Mouse (Mus musculus) intestine, embryonic 14.5 days (tissue): ENCODE results near the gene Gpr176. TPM values are rescaled to one million over a fixed set of nuclear protein-coding genes. Genes with fewer than 3 reads are reported as not detected.

Source experiments
- ATAC-seq: fragments of 200-750 bp; cut with Nextera tagmentation; replicated peaks from 2 replicates; pipeline ENCODE4 v1.8.0; 2017; ENCODE audit warnings: low read depth, moderate number of reproducible peaks, moderate TSS enrichment, moderate library complexity; ENCODE audit not compliant: low FRiP score, low TSS enrichment
- DNase-seq: peaks from one replicate; pipeline ENCODE4 v3.0.0-alpha.2; 2018; ENCODE audit warnings: low spot score
- H3K27ac ChIP-seq: fragments of 300-500 bp; sonication (generic); 2 replicates; pipeline ENCODE4 v1.5.1; 2014; ENCODE audit warnings: low read depth, mild to moderate bottlenecking, control low read depth
- H3K27me3 ChIP-seq: fragments of 300-500 bp; sonication (generic); replicated peaks from 2 replicates; pipeline ENCODE4 v1.6.1; 2014; ENCODE audit warnings: low read length, control low read depth; ENCODE audit not compliant: control insufficient read depth, insufficient read depth
- H3K36me3 ChIP-seq: fragments of 300-500 bp; sonication (generic); 2 replicates; pipeline ENCODE4 v1.6.1; 2014; ENCODE audit warnings: low read length, control low read depth; ENCODE audit not compliant: control insufficient read depth, insufficient read depth
- H3K4me1 ChIP-seq: fragments of 300-500 bp; sonication (generic); replicated peaks from 2 replicates; pipeline ENCODE4 v1.6.1; 2014; ENCODE audit warnings: low read length, control low read depth, mixed read lengths; ENCODE audit not compliant: control insufficient read depth, insufficient read depth
- H3K4me2 ChIP-seq: fragments of 300-500 bp; sonication (generic); 2 replicates; pipeline ENCODE4 v1.6.1; 2014; ENCODE audit warnings: low read length
- H3K4me3 ChIP-seq: fragments of 300-500 bp; sonication (generic); 2 replicates; pipeline ENCODE4 v1.5.1; 2014; ENCODE audit warnings: low read depth, low read length, control low read depth, mixed read lengths
- H3K9ac ChIP-seq: fragments of 300-500 bp; sonication (generic); 2 replicates; pipeline ENCODE4 v1.6.1; 2014; ENCODE audit warnings: mild to moderate bottlenecking, low read length
- H3K9me3 ChIP-seq: fragments of 300-500 bp; sonication (generic); 2 replicates; pipeline ENCODE4 v1.6.1; 2016; ENCODE audit warnings: low read length, control low read depth; ENCODE audit not compliant: control insufficient read depth
- WGBS: fragments of 180-500 bp; shearing (Covaris S2); extraction: QIAGEN DNeasy Blood & Tissue Kit; methylation state at CpG from one replicate; pipeline ENCODE4 v1.1.7; 2014; 5-methylcytosine and 5-hydroxymethylcytosine counted together
- microRNA-seq: library from miRNA; unstranded; fragments of <30 nt; microRNA quantifications from one replicate; pipeline ENCODE4, GENCODE M21; 2016
- polyA plus RNA-seq: library from polyadenylated mRNA; unstranded; fragments of >200 nt; fragmentation: Nextera tagmentation; extraction: Ambion mirVana; gene quantifications from 2 replicates; pipeline ENCODE4 v1.2.1, GENCODE M21; 2014

Gpr176 gene
- polyA plus RNA-seq, 1 experiment from 2014 or later = 0.30 TPM

DNA sequence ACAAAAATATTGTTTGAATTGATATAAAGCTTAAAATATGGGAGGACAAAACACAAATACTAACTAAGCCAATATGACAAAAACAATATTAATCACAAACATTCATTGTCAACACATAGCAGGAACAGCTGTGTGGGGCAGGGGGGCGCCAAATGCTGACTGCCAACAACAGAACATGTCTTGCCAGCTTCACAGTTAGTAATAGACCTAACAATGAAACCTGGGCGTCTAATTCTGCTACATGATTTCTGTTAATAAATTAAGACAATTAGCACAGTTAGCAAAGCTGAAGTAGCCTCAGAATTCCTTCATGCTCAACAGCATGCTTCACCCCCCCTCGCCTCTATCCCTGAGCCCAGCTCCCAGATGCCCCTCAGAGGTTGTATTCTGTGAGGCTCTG lies 137.6 kb downstream of the Gpr176 start:
- no peaks in the 10 kb centered on the region for H3K27me3 ChIP-seq
- H3K4me1 ChIP-seq = no peaks in the 10 kb centered on the region
- H3K4me3 ChIP-seq = no peak overlapping the region
- 87% methylated on average over 3 of the region's 3 CpGs for WGBS
- DNase-seq (peak; percentile 16), ATAC-seq (no peak)
- no peak overlapping the region for H3K9ac ChIP-seq
- H3K27ac ChIP-seq = no peak overlapping the region
- no peak overlapping the region for H3K4me2 ChIP-seq
- no peaks in the 10 kb centered on the region for H3K36me3 ChIP-seq
- H3K9me3 ChIP-seq = no peaks in the 10 kb centered on the region

DNA sequence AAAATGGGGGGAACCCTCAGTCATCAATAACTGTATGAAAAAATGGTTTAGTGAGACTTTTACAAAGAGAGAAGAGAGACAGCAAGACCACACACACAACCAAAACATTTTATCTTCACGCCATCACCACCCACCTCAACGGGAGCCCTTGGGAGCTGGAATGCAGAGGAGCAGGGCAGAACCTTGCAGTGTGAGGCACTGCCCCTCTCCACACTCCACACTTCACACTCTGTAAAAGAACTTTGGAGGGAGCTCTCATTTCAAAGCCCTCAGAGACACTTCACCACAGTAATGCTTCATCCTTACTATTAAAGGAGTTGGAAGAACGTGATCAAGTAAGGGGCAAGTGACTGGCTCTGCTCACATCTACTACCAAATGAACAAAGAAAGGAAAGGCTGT lies 142.7 kb downstream of the Gpr176 start:
- 48% methylated on average over 3 of the region's 3 CpGs for WGBS
- Histone ChIP-seq H3K4me1 (no peaks in the 10 kb centered on the region), H3K36me3 (no peaks in the 10 kb centered on the region), H3K9me3 (no peaks in the 10 kb centered on the region), H3K27ac (no peak overlapping the region), H3K9ac (no peak overlapping the region), H3K4me2 (no peak overlapping the region), H3K4me3 (no peak overlapping the region), H3K27me3 (no peaks in the 10 kb centered on the region)
- DNase-seq = no peak
- no peak for ATAC-seq

DNA sequence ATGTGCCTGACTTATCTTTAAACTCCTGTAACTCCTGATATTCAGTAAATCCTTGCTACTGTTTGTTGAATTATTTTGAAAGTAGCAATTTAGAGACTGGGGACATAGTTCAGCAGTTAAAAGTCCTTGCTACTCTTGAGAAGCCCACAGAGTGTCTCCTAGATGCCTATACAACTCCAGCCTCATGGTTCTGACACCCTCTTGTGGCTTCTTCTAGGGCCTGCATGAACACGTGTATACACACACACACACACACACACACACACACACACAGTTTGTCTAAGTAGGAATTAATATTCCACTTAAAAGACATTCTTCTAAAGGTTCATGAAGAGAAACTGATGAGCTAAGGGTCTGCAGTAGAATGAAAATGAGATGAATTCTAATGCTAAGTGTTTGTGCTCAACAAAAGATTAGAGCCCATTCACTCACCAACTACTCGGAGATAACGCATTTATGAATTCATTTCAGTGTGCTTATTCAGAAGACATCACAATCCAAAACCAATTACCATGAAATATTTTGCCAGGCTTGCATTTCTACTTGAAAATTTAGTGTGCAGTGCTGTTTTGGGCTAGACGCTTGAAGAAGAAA lies 144.6 kb downstream of the Gpr176 start:
- H3K4me3 ChIP-seq = no peak overlapping the region
- H3K4me1 ChIP-seq = 0 out of 2 replicates have a peak, but pooled peaks cover 7% of the 10 kb centered on the region
- WGBS = 89% methylated on average over 4 of the region's 4 CpGs
- H3K36me3 ChIP-seq = no peaks in the 10 kb centered on the region
- no peaks in the 10 kb centered on the region for H3K9me3 ChIP-seq
- no peak overlapping the region for H3K4me2 ChIP-seq
- no peak overlapping the region for H3K9ac ChIP-seq
- no peaks in the 10 kb centered on the region for H3K27me3 ChIP-seq
- H3K27ac ChIP-seq = no peak overlapping the region
- ATAC-seq = no peak
- DNase-seq = no peak

Small RNA genes lying within 50 kb of the gene (microRNA-seq; reads per million reads assigned to microRNA genes)
- not detected for gene Gm22800

Other genes with a start within 250 kb of the Gpr176 start
- gene Fsip1, start 116.5 kb downstream of the Gpr176 start, polyA plus RNA-seq = 0.36 and 0.49 TPM in 2 replicates
- gene Eif2ak4, start 15.2 kb upstream of the Gpr176 start, polyA plus RNA-seq = 14.0 and 15.0 TPM in 2 replicates
- 203 and 215 TPM in 2 replicates for gene Srp14, start 106.3 kb upstream of the Gpr176 start, polyA plus RNA-seq
- 4.9 and 5.0 TPM in 2 replicates for gene Bmf, start 176.3 kb upstream of the Gpr176 start, polyA plus RNA-seq
- 81.4 and 94.0 TPM in 2 replicates for gene Bub1b, start 224.8 kb upstream of the Gpr176 start, polyA plus RNA-seq